Mouse (Mus musculus): ENCODE results near the gene Parp6.

- no peak for TF ChIP-seq CTCF (IDR thresholded peaks at IDR 0.05; ENCODE audit: control insufficient read depth, insufficient read depth, insufficient replicate concordance, low read depth, low read length)
- TF ChIP-seq POLR2A (IDR thresholded peaks at IDR 0.05; ENCODE audit: control insufficient read depth, low read depth, low read length) = no peak
These were observed 63.4 kb downstream of the Parp6 start for GRCm38 (mm10) chr9:59680534-59680875.
